Mouse (Mus musculus) cerebellum, adult 9-10 months (tissue): ENCODE measurements around the gene Qpctl.
A peak's percentile ranks its signal among the peaks of the same experiment; 100 is the strongest.
"Not testable (repeated sequence)": the region's sequence is repeated elsewhere in the genome, so short reads cannot be mapped to it uniquely, and the experiment has no call there.

ENCODE experiments used
- DNase-seq: peaks from one replicate; pipeline ENCODE4 v3.0.0; 2022

Gene Qpctl

DNA sequence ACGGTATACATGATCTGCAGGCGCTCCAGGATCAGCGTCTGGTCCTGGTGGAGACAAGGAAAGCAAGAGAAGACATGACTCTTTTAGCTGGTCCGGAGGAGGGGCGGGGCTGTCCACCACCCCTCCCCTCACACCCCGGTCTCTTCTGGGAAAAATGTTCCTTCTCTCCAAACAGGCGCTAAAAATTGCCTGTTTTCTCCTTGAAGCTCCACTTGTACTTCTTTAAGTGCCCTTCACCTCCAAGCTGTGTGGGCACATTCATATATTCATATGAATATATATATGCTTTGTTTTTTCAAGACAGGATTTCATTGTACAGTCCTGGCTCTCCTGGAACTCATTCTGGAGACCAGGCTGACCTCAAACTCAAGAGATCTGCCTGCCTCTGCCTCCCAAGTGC lies 13.8 kb upstream of the Qpctl start:
- no peak for DNase-seq

DNA sequence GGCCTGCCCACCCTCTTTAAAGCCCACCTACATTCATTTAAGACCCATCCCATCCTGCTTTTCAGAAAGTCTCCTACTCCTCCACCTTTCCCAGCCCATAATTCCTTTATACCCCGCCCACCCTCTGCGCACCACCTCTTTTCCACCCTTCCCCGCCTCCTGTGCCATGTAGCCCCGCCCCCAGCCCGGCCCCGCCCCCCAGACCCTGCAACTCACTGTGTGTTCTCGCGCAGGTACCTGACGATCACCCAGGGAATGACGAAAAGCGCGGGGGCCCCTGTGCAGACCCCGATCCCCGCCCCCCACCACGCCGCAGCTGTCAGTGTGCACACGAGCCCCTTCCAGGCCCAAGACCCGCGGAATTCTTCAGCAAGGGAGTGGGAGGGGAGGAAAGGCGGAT lies 11.0 kb upstream of the Qpctl start:
- no peak for DNase-seq

DNA sequence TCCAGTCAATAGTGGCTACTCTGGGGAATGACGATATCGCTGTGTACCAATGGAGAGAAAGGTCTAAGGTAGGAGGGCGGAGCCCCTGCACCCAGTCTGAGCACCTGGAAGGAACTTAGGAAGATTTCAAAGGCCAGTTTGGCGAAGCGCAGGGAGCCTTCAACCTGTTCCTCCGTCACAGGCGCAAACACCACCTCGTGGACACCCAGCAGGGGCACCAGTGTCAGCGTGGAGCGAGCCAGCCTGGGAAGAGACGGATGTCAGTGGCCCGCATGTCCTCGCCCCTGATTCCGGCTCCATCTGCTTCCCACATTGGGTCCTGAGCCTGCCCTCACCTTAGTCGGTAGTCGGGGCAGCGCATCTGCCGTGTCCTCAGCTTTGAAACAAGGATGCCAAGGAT lies 10.3 kb upstream of the Qpctl start:
- DNase-seq, result no peak

DNA sequence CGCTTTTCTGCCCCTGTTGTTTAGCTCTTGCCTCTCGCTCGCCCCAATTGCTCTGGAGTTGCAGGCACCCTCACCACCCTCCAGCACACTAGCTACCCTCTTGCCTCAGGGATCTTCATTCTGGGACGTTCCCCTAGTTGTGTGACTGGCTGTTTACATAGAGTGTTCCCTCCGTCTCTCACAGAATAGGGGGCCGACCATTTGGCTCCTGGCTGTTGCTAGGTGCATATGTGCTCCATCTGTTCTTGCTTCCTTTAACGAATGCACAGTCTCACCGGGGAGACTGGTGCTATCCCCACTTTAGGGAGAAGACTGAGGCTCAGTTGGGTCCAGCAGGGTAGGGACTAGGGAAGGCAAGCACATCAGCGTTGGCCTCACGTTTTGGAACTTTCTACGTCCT lies 9.5 kb upstream of the Qpctl start:
- DNase-seq, result no peak

DNA sequence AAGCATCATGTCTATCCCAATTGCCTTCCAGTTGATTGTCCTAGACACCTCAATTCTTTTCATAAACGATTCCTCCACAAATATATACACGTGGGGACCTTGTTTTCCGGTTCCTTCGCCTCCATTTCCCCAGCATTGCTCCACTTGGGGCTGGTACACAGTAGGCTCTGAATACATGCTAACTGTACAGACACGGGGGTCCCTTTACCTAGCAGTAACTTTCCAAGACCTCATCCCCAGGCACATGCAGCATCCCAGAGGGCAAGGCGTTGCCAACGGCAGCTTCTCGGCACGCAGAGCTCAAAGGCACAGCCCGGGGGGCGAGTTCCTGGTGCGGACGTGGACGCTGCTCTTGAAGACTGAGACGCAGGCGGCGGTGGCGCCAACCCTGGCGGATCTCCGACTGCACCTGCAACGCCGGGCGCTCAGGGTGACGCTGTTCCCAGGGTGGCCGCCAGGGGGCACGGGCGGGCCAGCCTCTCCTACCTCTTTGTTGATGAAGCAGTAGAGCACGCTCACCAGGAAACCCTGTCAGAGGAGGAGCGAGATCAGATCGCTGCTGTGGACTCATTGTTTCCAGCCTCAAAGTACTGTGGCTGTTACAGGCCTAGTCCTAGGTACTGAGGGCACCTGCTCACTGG lies 8.2 kb upstream of the Qpctl start:
- DNase-seq, result peak; percentile 96

DNA sequence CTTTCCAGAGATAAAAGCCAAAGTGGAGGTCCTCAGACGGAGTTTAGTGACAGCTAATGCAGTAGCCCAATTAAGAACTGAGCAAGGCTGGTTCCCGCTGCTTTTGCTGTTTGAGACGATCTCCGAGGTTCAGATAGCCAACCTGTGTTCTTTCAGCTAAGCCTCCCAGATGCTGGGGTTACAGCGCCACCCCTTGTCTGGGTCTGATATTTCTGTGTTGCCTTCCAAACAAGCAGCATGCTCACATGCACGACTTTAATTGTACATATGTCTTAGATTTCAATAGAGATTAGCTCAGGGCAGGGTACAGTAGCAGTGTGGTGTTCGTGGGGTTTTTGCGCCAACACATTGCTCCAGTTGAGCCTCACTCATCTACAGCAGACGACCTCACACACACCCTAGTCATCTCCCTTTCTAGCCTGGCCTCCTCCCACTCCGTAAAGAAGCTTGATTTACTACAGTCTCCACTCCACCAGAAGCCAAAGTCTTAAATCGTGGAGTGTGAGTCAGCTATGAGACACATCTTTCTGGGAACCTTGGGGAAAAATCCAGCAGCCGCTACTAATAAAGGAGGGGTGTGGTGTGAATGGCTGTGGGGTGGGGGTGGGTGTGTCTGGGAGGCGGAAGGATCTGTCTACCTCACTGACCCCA lies 6.9 kb upstream of the Qpctl start:
- no peak for DNase-seq

DNA sequence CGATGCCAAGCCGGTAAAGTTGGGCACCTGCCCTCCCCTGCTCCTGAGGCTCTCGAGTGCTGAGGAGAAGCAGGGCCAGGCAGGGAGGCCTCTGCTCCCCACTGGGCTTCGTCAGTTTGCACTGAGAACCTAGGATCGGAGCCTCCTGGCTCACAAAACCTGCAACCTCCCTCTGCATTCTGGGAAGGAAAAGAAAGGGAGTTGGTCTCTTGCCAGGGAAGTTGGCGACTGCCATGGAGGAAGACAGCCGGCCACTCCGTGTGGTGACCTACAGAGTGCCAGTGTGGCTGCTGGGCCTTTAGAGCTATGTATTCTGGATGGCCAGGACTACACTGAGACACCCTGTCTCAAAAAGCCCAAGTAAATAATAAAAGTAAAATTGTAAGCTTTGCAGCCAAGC lies 5.7 kb upstream of the Qpctl start:
- no peak for DNase-seq

DNA sequence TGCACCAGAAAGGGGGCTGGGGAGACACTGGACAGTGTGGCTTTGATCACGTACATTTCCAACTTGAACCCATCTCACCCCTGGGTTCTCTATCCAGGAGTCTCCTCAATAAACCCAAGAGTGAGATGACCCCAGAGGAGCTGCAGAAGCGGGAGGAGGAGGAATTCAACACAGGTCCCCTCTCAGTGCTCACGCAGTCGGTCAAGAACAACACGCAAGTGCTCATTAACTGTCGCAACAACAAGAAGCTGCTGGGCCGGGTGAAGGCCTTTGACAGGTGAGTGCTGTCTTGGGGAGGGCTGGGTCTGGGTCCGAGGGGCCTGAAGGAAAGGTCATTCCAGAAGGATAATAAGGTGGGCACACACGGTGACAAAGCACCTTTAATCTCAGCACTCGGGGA lies 2.0 kb upstream of the Qpctl start:
- not testable (repeated sequence) for DNase-seq

DNA sequence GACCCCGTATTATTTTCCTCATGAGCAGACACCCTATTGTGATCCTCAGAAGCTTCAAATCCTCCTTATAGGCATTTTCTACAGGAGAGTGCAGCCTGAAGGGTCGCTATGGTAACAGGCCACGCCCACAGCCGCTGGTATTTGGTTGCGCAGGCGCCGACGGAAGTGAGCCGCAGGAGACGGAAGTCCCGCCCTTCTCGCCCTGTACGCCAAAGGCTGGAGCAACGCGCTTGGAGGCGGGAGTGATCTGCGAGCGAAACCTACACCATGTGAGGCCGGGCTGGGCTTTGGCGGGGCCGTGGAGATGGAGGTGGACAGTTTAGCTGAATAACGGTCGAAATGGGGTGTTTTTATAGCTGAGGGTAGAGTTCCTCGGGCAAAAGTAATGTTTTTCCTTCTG lies 535 bp upstream of the Qpctl start, which contains the start of gene Snrpd2:
Gene Snrpd2 (plus strand): TSS at position 97 of the 400 bp plus-strand sequence.
- DNase-seq, result peak; percentile 96

DNA sequence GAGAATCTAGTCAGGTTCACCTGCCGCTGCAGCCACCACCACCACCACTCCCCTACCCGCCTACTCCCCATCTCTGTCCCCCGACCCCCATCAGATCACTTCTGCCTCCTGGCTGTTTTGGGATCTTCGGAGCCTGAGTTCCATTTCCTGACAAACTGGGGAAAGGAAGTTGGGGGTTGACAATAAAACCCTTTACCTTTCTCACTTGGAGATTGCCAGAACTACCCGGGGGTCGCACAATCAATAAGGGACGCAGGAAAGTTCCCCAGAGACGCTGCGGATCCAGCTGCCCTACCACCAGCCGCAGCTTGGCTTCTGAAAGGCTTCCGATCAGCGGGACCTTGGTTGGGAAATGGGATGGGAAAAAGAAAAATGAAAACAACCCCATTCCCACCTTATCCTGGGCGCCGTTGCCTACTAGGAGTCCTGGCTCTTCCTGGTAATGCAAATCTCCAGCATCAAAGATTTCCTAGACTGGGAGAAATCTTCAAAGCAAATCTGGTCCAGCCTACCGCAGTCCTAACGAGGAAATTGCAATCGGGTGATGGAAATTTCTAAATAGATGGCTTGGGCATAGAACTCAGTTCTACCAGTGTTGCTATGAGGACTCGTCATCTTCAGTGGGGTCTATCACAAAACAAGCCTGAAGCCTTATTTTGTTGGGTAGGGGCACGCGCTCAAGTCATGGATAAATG lies 764 bp downstream of the Qpctl start:
- no peak for DNase-seq

DNA sequence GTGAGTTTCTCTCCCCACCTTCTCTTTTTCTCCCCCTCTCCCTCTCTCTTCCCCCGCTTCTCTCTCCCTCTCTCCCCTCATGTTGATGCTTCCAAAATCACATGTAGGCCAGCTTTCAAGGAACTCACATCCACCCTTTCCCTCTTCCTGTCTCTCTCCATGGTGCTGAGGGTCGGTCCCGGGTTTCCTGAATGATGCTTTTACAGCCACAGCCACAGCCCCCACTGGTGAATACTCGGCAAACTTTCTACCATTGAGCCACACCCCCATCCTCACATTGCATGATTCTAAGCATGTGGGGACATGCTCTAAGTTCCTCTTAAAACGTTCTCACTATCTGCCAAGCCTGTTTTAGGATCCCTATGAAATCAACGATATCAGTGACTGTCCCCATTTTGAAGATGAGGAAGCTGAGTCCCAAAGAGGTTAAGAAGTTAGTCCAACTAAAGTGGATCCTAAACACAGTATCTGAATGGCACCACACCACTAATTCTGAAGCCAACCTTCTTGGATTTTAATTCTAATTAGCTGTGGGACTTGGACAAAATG lies 1.5 kb downstream of the Qpctl start:
- no peak for DNase-seq

DNA sequence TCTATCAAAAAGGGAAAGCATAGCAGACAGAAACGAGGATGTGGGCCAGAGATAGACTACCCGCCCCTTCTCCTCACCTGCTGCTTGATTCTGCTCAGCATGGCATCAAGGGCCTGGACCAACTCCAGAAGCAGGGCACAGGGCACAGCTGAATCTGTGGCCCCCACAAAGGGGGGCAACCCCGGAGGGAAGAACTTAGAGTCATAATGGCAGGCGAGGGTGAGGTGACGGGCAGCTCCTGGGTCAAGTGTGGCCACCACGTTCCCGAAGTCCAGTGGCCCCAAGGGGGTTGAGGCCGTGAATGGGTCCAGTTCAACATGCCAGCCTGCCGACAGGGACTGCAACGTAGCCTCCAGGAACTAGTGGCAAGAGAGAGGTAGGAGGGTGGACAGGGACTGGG lies 2.3 kb downstream of the Qpctl start:
- DNase-seq, result no peak

DNA sequence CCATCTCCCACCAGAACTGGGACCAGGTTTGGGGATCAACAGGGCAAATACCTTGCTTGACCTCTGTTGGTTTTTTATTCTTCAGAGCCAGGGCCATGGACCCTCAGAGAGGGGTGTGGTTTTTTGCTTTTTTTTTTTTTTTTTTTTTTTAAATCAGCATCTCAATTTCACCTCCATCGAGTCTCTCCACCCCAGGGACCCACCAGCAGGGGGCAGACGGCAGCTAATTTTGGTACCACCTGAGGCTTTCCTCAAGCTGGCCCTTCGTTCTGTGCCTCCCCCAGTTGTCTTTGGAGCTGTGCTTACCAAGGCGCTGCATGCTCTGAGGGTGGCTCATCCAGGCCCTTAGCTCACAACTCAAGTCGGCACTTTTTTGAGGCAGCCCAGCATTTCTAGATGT lies 11.7 kb downstream of the Qpctl start:
- DNase-seq, result no peak

DNA sequence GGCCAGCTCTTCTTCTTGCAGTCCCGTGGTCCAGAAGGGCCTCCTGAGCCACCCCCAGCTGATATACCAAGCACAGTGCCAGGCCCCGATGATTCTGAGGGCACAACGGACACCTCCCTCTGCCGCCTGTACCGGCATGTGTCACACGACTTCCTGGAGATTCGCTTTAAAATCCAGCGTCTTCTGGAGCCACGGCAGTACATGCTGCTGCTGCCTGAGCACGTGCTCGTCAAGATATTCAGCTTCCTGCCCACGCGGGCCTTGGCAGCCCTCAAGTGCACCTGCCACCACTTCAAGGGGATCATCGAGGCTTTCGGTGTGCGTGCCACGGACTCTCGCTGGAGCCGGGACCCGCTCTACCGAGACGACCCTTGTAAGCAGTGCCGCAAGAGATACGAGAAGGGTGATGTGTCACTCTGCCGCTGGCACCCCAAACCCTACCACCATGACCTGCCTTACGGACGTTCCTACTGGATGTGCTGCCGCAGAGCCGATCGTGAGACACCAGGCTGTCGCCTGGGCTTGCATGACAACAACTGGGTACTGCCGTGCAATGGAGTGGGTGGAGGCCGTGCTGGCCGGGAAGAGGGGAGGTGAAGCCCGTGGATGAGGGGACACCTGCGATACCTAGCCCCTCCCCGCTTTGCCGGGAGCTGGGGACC lies 12.3 kb downstream of the Qpctl start:
- no peak for DNase-seq

DNA sequence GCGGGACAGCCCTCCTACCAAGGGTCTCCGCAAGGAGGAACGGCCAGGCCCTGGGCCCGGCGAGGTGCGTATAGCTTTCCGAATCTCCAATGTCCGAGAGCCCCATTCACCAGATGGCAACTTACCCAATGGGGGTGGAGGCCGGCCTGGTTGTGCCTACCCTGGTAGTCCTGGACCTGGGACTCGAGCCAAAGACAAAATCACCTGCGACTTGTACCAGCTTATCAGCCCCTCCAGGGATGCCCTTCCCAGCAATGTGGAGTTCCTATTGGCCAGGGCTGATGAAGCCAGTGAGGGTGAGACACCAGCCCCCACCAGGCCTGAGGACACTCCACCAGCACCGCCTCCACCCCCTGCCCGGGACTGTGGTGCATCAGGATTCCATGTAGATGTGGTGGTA lies 12.9 kb downstream of the Qpctl start:
- no peak for DNase-seq

DNA sequence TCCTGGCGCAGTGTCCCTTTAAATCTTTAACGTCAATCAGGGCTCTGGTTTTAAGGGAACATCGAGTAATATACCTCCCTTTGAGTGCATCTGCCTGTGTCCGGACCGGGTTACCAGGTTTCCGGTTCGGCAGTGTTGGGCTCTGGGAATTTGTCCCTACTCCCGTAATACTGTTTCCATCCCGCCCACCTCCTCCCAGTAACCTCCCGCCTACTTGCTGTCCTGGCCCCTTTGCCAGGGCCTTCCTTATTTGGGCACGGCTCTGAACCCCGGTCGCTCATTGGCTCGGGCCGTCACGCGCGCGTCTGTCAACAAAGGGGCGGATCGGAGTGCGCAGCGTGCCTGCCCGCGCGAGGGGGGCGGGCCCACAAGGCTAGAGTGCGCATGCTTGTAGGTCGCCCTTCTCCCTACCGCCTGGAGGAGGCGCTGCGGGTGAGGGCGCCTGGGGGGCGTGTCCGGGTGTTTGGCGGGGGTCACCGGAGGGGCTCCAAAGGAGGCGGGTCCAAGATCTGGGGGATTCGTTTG lies 17.7 kb downstream of the Qpctl start:
- DNase-seq, result peak; percentile 99

DNA sequence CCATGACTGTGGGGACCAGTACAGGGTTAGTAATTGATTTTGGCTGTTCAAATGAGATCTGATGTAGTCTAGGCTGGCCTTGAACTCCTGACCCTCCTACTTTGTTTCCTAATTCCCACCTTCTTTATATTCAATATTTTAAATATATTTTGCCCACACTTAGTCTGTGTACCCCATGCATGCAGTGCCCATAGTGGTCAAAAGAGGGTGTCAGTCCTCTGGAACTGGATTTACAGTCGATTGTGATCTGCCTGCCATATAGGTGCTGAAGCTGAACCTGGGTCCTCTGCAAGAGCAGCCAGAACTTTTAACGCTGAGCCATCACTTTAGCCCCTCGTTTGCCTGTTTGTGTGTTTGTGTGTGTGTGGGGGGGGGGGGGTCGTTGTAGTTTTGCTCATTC lies 18.4 kb downstream of the Qpctl start:
- DNase-seq, result peak; percentile 67

DNA sequence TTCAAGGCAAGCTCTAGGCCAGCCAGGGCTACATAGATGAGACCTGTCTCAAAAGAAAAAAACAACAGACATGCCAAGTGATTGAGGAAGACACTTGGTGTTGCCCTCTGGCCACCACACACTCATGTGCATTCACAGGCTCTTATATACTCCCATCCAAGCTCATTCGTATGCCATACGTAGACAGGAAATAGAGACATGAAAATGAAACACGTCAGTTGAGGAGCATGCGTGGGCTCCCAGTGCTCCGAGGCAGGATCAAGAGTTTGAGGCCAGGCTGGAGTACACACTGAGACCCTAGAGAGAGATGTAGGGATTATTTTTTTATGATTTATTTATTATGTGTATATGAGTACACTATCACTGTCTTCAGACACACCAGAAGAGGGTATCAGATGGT lies 19.7 kb downstream of the Qpctl start:
- DNase-seq, result peak; percentile 46

DNA sequence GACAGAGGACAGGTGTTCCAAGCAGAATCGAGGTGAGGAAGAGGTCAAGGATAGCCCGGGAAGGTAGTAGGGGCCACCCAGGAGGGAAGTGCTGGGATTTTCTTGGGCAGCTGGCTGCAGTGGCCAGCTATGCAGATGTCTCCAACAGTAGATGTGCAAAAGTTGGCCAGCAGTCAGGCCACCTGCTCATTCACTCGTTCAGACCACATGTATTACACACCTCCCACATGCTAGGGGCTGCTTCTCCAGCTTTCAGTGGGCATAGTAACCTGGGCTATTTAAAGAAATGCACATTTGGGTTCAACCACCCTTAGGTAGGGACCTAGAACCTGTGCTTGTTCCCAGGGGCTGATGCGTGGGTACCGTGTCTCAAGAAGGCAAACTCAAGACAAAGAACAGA lies 21.3 kb downstream of the Qpctl start:
- DNase-seq, result peak; percentile 17

DNA sequence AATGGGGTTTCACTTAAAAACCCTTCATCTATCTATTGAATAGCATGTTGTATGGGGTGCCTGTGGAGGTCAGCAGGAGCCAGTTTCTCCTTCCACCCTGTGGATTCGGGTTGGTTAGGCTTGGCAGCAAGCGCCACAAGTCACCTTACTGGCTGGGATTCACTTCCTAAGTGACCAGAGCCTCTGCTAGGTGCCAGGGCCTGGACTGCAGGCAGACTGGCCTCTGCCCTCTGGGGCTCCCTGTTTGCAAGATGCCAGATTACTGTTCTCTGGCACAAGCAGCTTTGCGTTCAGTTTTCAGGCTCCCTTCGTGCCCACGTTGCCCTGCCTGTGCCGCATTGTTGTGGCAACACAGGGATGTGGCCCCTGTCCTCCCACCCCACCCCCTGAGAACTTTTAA lies 24.4 kb downstream of the Qpctl start:
- peak; percentile 6 for DNase-seq

DNA sequence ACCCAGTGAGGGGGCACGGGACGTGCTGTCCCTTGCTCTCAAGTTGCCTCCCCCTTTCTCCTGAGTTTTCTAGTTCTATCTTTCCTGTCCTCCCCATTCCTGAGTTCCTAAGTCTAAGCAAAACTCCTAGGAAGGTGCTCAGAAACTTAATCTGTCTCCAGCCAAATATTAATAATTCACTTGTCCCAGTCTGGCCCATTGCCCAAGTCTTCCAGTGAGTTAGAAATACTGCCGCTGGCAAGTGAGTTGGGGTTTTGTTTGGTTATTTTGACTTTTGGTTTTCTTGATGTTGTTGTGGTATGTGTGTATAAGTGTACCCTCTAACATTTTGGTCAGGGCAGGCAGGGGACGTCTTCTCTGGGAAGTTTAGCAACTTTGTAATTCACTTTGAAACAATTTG lies 27.4 kb downstream of the Qpctl start:
- DNase-seq, result peak; percentile 48

DNA sequence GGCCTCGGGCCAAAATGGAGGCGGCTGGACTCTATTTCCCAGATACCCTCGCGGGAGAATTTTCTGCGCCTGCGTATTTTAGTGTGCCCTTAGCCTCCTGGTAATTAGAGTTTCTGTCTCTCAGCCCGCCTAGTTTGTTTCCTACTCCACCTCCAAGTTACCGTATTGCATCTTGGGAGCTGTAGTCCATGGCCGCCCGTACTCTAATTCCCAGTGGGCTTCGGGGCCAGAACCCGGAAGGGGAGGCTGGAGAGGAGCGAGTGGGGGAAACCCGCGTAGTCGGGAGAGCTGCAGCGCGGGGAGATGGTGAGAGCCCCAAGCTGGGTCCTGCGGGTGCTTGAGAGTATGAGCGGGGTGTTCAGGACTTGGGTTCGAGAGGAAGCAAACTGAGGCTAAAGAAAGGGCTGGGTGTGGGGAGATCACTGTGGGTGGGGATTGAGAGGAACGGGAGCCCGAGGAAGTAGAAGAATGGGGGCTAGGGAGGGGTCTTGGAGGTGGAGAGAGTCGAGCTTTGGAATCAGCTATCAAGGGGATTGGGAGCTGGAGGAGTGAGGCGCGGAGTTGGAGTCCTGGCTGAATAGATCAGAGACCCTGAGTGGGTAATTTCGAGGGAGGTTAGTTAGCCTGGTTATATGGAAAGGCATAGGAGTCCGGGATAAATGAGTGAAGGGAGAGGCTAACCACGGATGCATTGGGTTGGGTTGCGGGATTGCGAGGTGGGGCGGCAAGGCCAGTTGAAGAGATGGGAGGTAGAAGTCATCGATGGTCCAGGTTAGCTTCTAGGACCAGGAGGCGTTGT lies 29.3 kb downstream of the Qpctl start, which contains the start of gene Fbxo46:
Gene Fbxo46 (plus strand): TSS at position 229 of the 799 bp plus-strand sequence.
- DNase-seq, result peak; percentile 97
